ENCODE assay signal across 29 mouse cellular contexts in the genomic region with DNA sequence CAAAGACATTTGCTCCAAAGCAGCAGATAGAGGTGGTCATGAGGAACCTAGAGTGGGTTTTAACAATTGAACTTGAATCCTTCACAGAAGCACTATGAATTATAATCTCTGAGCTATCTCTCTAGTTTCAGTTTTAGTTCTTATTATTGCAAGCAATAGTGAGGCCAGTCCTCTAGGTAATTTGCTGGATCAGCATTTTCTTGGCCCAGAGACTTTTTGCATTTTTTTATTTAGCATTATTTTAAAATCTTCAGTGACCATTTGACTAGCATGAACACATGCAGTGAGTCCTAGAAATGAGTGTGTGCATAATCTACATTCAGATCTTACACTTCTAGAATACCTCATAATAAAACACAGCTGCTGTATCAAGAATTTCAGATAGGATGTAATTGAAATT.
"Had no signal": no experiment of that assay in that cellular context is flagged by ENCODE, and none has a peak within 500 bp of the region (broad histone marks: within the 10 kb centered on the region; RNA-seq: fewer than 3 reads in every experiment).

No protein-coding gene starts in this region.

- H3K27me3 ChIP-seq: limb, embryonic 12.5 days; limb, embryonic 13.5 days; limb, embryonic 15.5 days; liver, embryonic 12.5 days; liver, embryonic 13.5 days; liver, embryonic 15.5 days; lung, embryonic 15.5 days; megakaryocyte, embryonic 14.5 days; midbrain, embryonic 12.5 days; midbrain, embryonic 13.5 days; midbrain, embryonic 15.5 days had no signal

- H3K27ac ChIP-seq: limb, embryonic 10.5 days; limb, embryonic 12.5 days; limb, embryonic 13.5 days; limb, embryonic 15.5 days; liver, embryonic 12.5 days; liver, embryonic 13.5 days; liver, embryonic 14.5 days; liver, embryonic 15.5 days; lung, embryonic 15.5 days; macrophage; midbrain, embryonic 10.5 days; midbrain, embryonic 12.5 days; midbrain, embryonic 13.5 days; midbrain, embryonic 15.5 days had no signal

- DNase-seq: left cerebral cortex, postnatal 4 days; liver; liver, embryonic 13.5 days; liver, postnatal 0 days; lung, adult 18-20 months; lung, adult 2 months; lung, embryonic 14.5 days; lung, postnatal 10 days; lung, postnatal 14 days; lung, postnatal 36 days; lung, postnatal 4 days; midbrain, embryonic 14.5 days had no signal

- H3K4me2 ChIP-seq: limb, embryonic 12.5 days; limb, embryonic 13.5 days; limb, embryonic 15.5 days; liver, embryonic 11.5 days; liver, embryonic 12.5 days; liver, embryonic 13.5 days; liver, embryonic 15.5 days; lung, embryonic 14.5 days; lung, embryonic 15.5 days; midbrain, embryonic 11.5 days; midbrain, embryonic 12.5 days; midbrain, embryonic 13.5 days; midbrain, embryonic 15.5 days had no signal

- H3K9me3 ChIP-seq: limb, embryonic 10.5 days; limb, embryonic 12.5 days; limb, embryonic 13.5 days; limb, embryonic 15.5 days; liver, embryonic 12.5 days; liver, embryonic 13.5 days; liver, embryonic 15.5 days; lung, embryonic 15.5 days; megakaryocyte, embryonic 14.5 days; midbrain, embryonic 10.5 days; midbrain, embryonic 12.5 days; midbrain, embryonic 13.5 days; midbrain, embryonic 15.5 days had no signal

- H3K9ac ChIP-seq: limb, embryonic 12.5 days; limb, embryonic 13.5 days; limb, embryonic 15.5 days; liver, embryonic 12.5 days; liver, embryonic 13.5 days; liver, embryonic 14.5 days; liver, embryonic 15.5 days; liver, postnatal 0 days; lung, embryonic 14.5 days; lung, embryonic 15.5 days; midbrain, embryonic 12.5 days; midbrain, embryonic 13.5 days; midbrain, embryonic 15.5 days had no signal

- H3K4me1 ChIP-seq: limb, embryonic 10.5 days; limb, embryonic 12.5 days; limb, embryonic 13.5 days; limb, embryonic 15.5 days; liver, embryonic 12.5 days; liver, embryonic 13.5 days; liver, embryonic 15.5 days; lung, embryonic 15.5 days; megakaryocyte, embryonic 14.5 days; midbrain, embryonic 10.5 days; midbrain, embryonic 12.5 days; midbrain, embryonic 13.5 days; midbrain, embryonic 15.5 days had no signal

- H3K36me3 ChIP-seq: limb, embryonic 10.5 days; limb, embryonic 12.5 days; limb, embryonic 13.5 days; limb, embryonic 15.5 days; liver, embryonic 12.5 days; liver, embryonic 13.5 days; liver, embryonic 15.5 days; lung, embryonic 15.5 days; midbrain, embryonic 10.5 days; midbrain, embryonic 12.5 days; midbrain, embryonic 13.5 days; midbrain, embryonic 15.5 days had no signal

- H3K4me3 ChIP-seq: limb, embryonic 10.5 days; limb, embryonic 12.5 days; limb, embryonic 13.5 days; limb, embryonic 15.5 days; liver, embryonic 12.5 days; liver, embryonic 13.5 days; liver, embryonic 15.5 days; lung, embryonic 15.5 days; megakaryocyte, embryonic 14.5 days; midbrain, embryonic 10.5 days; midbrain, embryonic 12.5 days; midbrain, embryonic 13.5 days; midbrain, embryonic 15.5 days; myocyte had no signal
